Mouse (Mus musculus): ENCODE measurements around the gene Smad1. TPM values are rescaled to one million over a fixed set of nuclear protein-coding genes. Genes with fewer than 3 reads are reported as not detected.
A peak's percentile ranks its signal among the peaks of the same experiment; 100 is the strongest.

The Smad1 gene
- polyA plus RNA-seq, 1 experiment from 2014 or later, result 64.2 TPM

- ATAC-seq (peak; percentile 82), DNase-seq (ENCODE audit: low spot score) (peak; percentile 89)
- no peak overlapping the region for H3K4me3 ChIP-seq (ENCODE audit: low read depth, low read length)
- no peaks in the 10 kb centered on the region for H3K27me3 ChIP-seq (replicated peaks; ENCODE audit: control insufficient read depth, insufficient read depth, low read length)
- H3K9ac ChIP-seq (ENCODE audit: low read length), result peak overlapping the region; percentile 35; the same call in 1 of the 2 replicates
- H3K27ac ChIP-seq (ENCODE audit: low read depth, low read length), result peak overlapping the region; percentile 66
- H3K4me2 ChIP-seq (ENCODE audit: low read length), result peak overlapping the region; percentile 40
- peaks cover 35% of the 10 kb centered on the region for H3K36me3 ChIP-seq (ENCODE audit: control insufficient read depth, insufficient read depth, low read length)
- peaks cover 31% of the 10 kb centered on the region for H3K4me1 ChIP-seq (ENCODE audit: control insufficient read depth, insufficient read depth, low read length)
- WGBS, result 11% methylated on average over 16 of the region's 16 CpGs
- H3K9me3 ChIP-seq (replicated peaks; ENCODE audit: control insufficient read depth, low read length), result no peaks in the 10 kb centered on the region
Observed at GRCm38 (mm10) chr8:79355721-79356434, 43.4 kb downstream of the Smad1 start.

GRCm38 (mm10) chr8:79354009-79354408 lies 45.3 kb downstream of the Smad1 start:
- H3K27me3 ChIP-seq (replicated peaks; ENCODE audit: control insufficient read depth, insufficient read depth, low read length), result no peaks in the 10 kb centered on the region
- H3K4me2 ChIP-seq (ENCODE audit: low read length), result no peak overlapping the region
- H3K27ac ChIP-seq (ENCODE audit: low read depth, low read length), result no peak overlapping the region
- no peaks in the 10 kb centered on the region for H3K9me3 ChIP-seq (replicated peaks; ENCODE audit: control insufficient read depth, low read length)
- peaks cover 33% of the 10 kb centered on the region for H3K36me3 ChIP-seq (ENCODE audit: control insufficient read depth, insufficient read depth, low read length)
- H3K4me1 ChIP-seq (ENCODE audit: control insufficient read depth, insufficient read depth, low read length), result peaks cover 46% of the 10 kb centered on the region
- no peak overlapping the region for H3K9ac ChIP-seq (ENCODE audit: low read length)
- ATAC-seq (no peak), DNase-seq (ENCODE audit: low spot score) (no peak)
- WGBS, result 91% methylated on average over 7 of the region's 7 CpGs
- H3K4me3 ChIP-seq (ENCODE audit: low read depth, low read length), result no peak overlapping the region

- Histone ChIP-seq H3K9me3 (replicated peaks; ENCODE audit: control insufficient read depth, low read length) (no peaks in the 10 kb centered on the region), H3K4me2 (ENCODE audit: low read length) (no peak overlapping the region), H3K4me1 (ENCODE audit: control insufficient read depth, insufficient read depth, low read length) (peaks cover 46% of the 10 kb centered on the region), H3K27ac (ENCODE audit: low read depth, low read length) (no peak overlapping the region), H3K9ac (ENCODE audit: low read length) (no peak overlapping the region), H3K4me3 (ENCODE audit: low read depth, low read length) (no peak overlapping the region), H3K27me3 (replicated peaks; ENCODE audit: control insufficient read depth, insufficient read depth, low read length) (no peaks in the 10 kb centered on the region), H3K36me3 (ENCODE audit: control insufficient read depth, insufficient read depth, low read length) (peaks cover 39% of the 10 kb centered on the region)
- WGBS, result 59% methylated on average over 8 of the region's 8 CpGs
- DNase-seq (ENCODE audit: low spot score) (peak; percentile 50), ATAC-seq (0 out of 2 replicates have a peak, but pooled peaks have one; percentile 15)
Observed at GRCm38 (mm10) chr8:79351916-79352315, 47.4 kb downstream of the Smad1 start.

GRCm38 (mm10) chr8:79350805-79351204 lies 48.5 kb downstream of the Smad1 start:
- peaks cover 36% of the 10 kb centered on the region for H3K4me1 ChIP-seq (ENCODE audit: control insufficient read depth, insufficient read depth, low read length)
- H3K4me3 ChIP-seq (ENCODE audit: low read depth, low read length), result no peak overlapping the region
- no peaks in the 10 kb centered on the region for H3K9me3 ChIP-seq (replicated peaks; ENCODE audit: control insufficient read depth, low read length)
- no peaks in the 10 kb centered on the region for H3K27me3 ChIP-seq (replicated peaks; ENCODE audit: control insufficient read depth, insufficient read depth, low read length)
- ATAC-seq (no peak), DNase-seq (ENCODE audit: low spot score) (peak; percentile 45)
- peak overlapping the region; percentile 61 for H3K27ac ChIP-seq (ENCODE audit: low read depth, low read length)
- H3K4me2 ChIP-seq (ENCODE audit: low read length), result 0 out of 2 replicates have a peak overlapping the region, but pooled peaks have one; percentile 29
- no peak overlapping the region; the same call in 1 of the 2 replicates for H3K9ac ChIP-seq (ENCODE audit: low read length)
- H3K36me3 ChIP-seq (ENCODE audit: control insufficient read depth, insufficient read depth, low read length), result peaks cover 45% of the 10 kb centered on the region
- 32% methylated on average over 3 of the region's 3 CpGs for WGBS

- DNase-seq (ENCODE audit: low spot score) (peak; percentile 88), ATAC-seq (peak; percentile 80)
- Histone ChIP-seq H3K4me1 (ENCODE audit: control insufficient read depth, insufficient read depth, low read length) (peaks cover 32% of the 10 kb centered on the region), H3K27ac (ENCODE audit: low read depth, low read length) (peak overlapping the region; percentile 61), H3K4me3 (ENCODE audit: low read depth, low read length) (no peak overlapping the region), H3K4me2 (ENCODE audit: low read length) (peak overlapping the region; percentile 29), H3K9ac (ENCODE audit: low read length) (no peak overlapping the region), H3K27me3 (replicated peaks; ENCODE audit: control insufficient read depth, insufficient read depth, low read length) (no peaks in the 10 kb centered on the region), H3K36me3 (ENCODE audit: control insufficient read depth, insufficient read depth, low read length) (peaks cover 50% of the 10 kb centered on the region), H3K9me3 (replicated peaks; ENCODE audit: control insufficient read depth, low read length) (no peaks in the 10 kb centered on the region)
- 7% methylated on average over 6 of the region's 6 CpGs for WGBS
Observed at GRCm38 (mm10) chr8:79350094-79350593, 49.2 kb downstream of the Smad1 start.

GRCm38 (mm10) chr8:79346414-79346813 lies 52.9 kb downstream of the Smad1 start:
- no peak for DNase-seq (ENCODE audit: low spot score)
- H3K4me1 ChIP-seq (ENCODE audit: control insufficient read depth, insufficient read depth, low read length), result peaks cover 17% of the 10 kb centered on the region
- ATAC-seq, result no peak
- H3K27ac ChIP-seq (ENCODE audit: low read depth, low read length), result no peak overlapping the region
- no peaks in the 10 kb centered on the region for H3K27me3 ChIP-seq (replicated peaks; ENCODE audit: control insufficient read depth, insufficient read depth, low read length)
- peaks cover 50% of the 10 kb centered on the region for H3K36me3 ChIP-seq (ENCODE audit: control insufficient read depth, insufficient read depth, low read length)
- H3K9ac ChIP-seq (ENCODE audit: low read length), result no peak overlapping the region
- no peak overlapping the region for H3K4me2 ChIP-seq (ENCODE audit: low read length)
- no peak overlapping the region for H3K4me3 ChIP-seq (ENCODE audit: low read depth, low read length)
- no peaks in the 10 kb centered on the region for H3K9me3 ChIP-seq (replicated peaks; ENCODE audit: control insufficient read depth, low read length)
- 93% methylated on average over 10 of the region's 10 CpGs for WGBS

GRCm38 (mm10) chr8:79345856-79346255 lies 53.5 kb downstream of the Smad1 start:
- Histone ChIP-seq H3K4me2 (ENCODE audit: low read length) (no peak overlapping the region), H3K9me3 (replicated peaks; ENCODE audit: control insufficient read depth, low read length) (no peaks in the 10 kb centered on the region), H3K27me3 (replicated peaks; ENCODE audit: control insufficient read depth, insufficient read depth, low read length) (no peaks in the 10 kb centered on the region), H3K4me1 (ENCODE audit: control insufficient read depth, insufficient read depth, low read length) (peaks cover 15% of the 10 kb centered on the region), H3K36me3 (ENCODE audit: control insufficient read depth, insufficient read depth, low read length) (peaks cover 55% of the 10 kb centered on the region), H3K4me3 (ENCODE audit: low read depth, low read length) (no peak overlapping the region), H3K27ac (ENCODE audit: low read depth, low read length) (no peak overlapping the region), H3K9ac (ENCODE audit: low read length) (no peak overlapping the region)
- no peak for ATAC-seq
- DNase-seq (ENCODE audit: low spot score), result no peak
- 85% methylated on average over 6 of the region's 6 CpGs for WGBS

- 88% methylated on average over 8 of the region's 8 CpGs for WGBS
- no peaks in the 10 kb centered on the region for H3K4me1 ChIP-seq (ENCODE audit: control insufficient read depth, insufficient read depth, low read length)
- no peak overlapping the region for H3K9ac ChIP-seq (ENCODE audit: low read length)
- no peak overlapping the region for H3K4me2 ChIP-seq (ENCODE audit: low read length)
- no peak overlapping the region for H3K4me3 ChIP-seq (ENCODE audit: low read depth, low read length)
- no peak overlapping the region for H3K27ac ChIP-seq (ENCODE audit: low read depth, low read length)
- no peaks in the 10 kb centered on the region for H3K27me3 ChIP-seq (replicated peaks; ENCODE audit: control insufficient read depth, insufficient read depth, low read length)
- no peaks in the 10 kb centered on the region for H3K9me3 ChIP-seq (replicated peaks; ENCODE audit: control insufficient read depth, low read length)
- ATAC-seq, result no peak
- peaks cover 72% of the 10 kb centered on the region for H3K36me3 ChIP-seq (ENCODE audit: control insufficient read depth, insufficient read depth, low read length)
- no peak for DNase-seq (ENCODE audit: low spot score)
Observed at GRCm38 (mm10) chr8:79341236-79341635, 58.1 kb downstream of the Smad1 start.

- ATAC-seq (peak; percentile 45; the same call in 1 of the 2 replicates), DNase-seq (ENCODE audit: low spot score) (peak; percentile 34)
- H3K36me3 ChIP-seq (ENCODE audit: control insufficient read depth, insufficient read depth, low read length), result peaks cover 63% of the 10 kb centered on the region
- WGBS, result 77% methylated on average over 9 of the region's 9 CpGs
- no peak overlapping the region for H3K27ac ChIP-seq (ENCODE audit: low read depth, low read length)
- no peak overlapping the region for H3K9ac ChIP-seq (ENCODE audit: low read length)
- no peak overlapping the region for H3K4me2 ChIP-seq (ENCODE audit: low read length)
- H3K4me3 ChIP-seq (ENCODE audit: low read depth, low read length), result no peak overlapping the region
- H3K9me3 ChIP-seq (replicated peaks; ENCODE audit: control insufficient read depth, low read length), result no peaks in the 10 kb centered on the region
- H3K27me3 ChIP-seq (replicated peaks; ENCODE audit: control insufficient read depth, insufficient read depth, low read length), result no peaks in the 10 kb centered on the region
- no peaks in the 10 kb centered on the region for H3K4me1 ChIP-seq (ENCODE audit: control insufficient read depth, insufficient read depth, low read length)
Observed at GRCm38 (mm10) chr8:79339555-79339954, 59.8 kb downstream of the Smad1 start.
